Mouse (Mus musculus): ENCODE measurements around the gene Fkbp10.

DNA sequence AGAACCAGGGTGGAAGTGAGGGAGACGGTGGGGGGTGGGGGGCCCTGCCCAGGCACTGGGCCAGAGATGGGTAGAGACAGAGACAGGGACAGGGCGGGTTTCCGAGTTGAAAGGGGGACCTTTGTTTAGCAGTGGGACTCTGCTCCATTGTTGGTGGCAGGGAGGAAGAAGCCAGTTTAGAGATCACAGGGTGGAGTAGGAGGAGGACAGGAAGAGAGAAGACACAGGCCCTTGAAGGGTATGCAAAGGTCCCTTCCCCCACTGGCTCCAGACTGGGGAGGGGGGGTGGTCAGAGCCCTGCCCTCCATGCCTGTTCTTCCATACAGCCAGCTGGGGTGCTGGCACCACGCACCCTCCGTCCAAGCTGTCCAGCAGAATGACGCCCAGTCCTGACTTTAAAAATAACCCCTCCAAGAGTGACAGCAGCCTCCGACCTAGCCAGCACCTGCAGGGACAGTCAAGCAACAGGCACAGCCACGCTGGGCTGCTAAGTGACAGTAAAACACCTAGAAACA lies 25.5 kb upstream of the Fkbp10 start:
- TF ChIP-seq CTCF (IDR thresholded peaks at IDR 0.05; ENCODE audit: low read depth) (no peak), EP300 (IDR thresholded peaks at IDR 0.05; ENCODE audit: low read depth) (peak; percentile 61; the same call in 1 of the 2 replicates)

All from heart, postnatal 0 days (tissue).